Mouse (Mus musculus) activated CD4-positive, CD25-positive, alpha-beta regulatory T cell (primary cell): ENCODE measurements around the gene Slc7a10. TPM values are rescaled to one million over a fixed set of nuclear protein-coding genes. Genes with fewer than 3 reads are reported as not detected.

ENCODE experiments used
- polyA plus RNA-seq, 2 experiments: library from polyadenylated mRNA; unstranded; fragments of 100-300 nt; shearing (Covaris generic); gene quantifications; one replicate each; pipeline ENCODE4 v1.2.1; 2017

The Slc7a10 gene
- polyA plus RNA-seq: 1 to 10 TPM in 1 of 2 experiments, under 1 TPM in 1; 0.94 to 2.0 TPM

GRCm38 (mm10) chr7:35185889-35186569 is at the start of gene Slc7a10:
Slc7a10 (plus strand) TSS chr7:35186385.

GRCm38 (mm10) chr7:35215225-35215624 is 29.0 kb downstream of the Slc7a10 start, which contains the start of gene Lrp3:
Lrp3 (minus strand) TSS chr7:35215498.

Other genes with a start within 250 kb of the Slc7a10 start
- gene Cebpg, start 129.8 kb upstream of the Slc7a10 start, polyA plus RNA-seq: 10 to 100 TPM; 39.6 to 44.0 TPM
- gene Cebpa, start 67.1 kb upstream of the Slc7a10 start, polyA plus RNA-seq: 1 to 10 TPM; 1.7 to 2.5 TPM
- under 1 TPM; 0.12 to 0.31 TPM for gene Lrp3, start 29.1 kb downstream of the Slc7a10 start, polyA plus RNA-seq
- 10 to 100 TPM; 14.8 to 15.7 TPM for gene Gpatch1, start 132.1 kb downstream of the Slc7a10 start, polyA plus RNA-seq
- gene Rhpn2, start 147.8 kb downstream of the Slc7a10 start, polyA plus RNA-seq: under 1 TPM; 0.05 to 0.14 TPM
- 10 to 100 TPM; 24.0 to 29.1 TPM for gene Faap24, start 210.5 kb downstream of the Slc7a10 start, polyA plus RNA-seq
- 10 to 100 TPM; 10.2 to 10.9 TPM for gene Cep89, start 210.7 kb downstream of the Slc7a10 start, polyA plus RNA-seq